Mouse (Mus musculus): Measurements from ENCODE around the gene Dnali1. TPM values are rescaled to one million over a fixed set of nuclear protein-coding genes. Genes with fewer than 3 reads are reported as not detected.

Dnali1 gene
- total RNA-seq (2014; rRNA removed), result 0.47 and 3.1 TPM in 2 replicates
- polyA plus RNA-seq (2015; fragmentation: Nextera tagmentation; extraction: Ambion mirVana), result 1.3 TPM in 2 replicates

DNA sequence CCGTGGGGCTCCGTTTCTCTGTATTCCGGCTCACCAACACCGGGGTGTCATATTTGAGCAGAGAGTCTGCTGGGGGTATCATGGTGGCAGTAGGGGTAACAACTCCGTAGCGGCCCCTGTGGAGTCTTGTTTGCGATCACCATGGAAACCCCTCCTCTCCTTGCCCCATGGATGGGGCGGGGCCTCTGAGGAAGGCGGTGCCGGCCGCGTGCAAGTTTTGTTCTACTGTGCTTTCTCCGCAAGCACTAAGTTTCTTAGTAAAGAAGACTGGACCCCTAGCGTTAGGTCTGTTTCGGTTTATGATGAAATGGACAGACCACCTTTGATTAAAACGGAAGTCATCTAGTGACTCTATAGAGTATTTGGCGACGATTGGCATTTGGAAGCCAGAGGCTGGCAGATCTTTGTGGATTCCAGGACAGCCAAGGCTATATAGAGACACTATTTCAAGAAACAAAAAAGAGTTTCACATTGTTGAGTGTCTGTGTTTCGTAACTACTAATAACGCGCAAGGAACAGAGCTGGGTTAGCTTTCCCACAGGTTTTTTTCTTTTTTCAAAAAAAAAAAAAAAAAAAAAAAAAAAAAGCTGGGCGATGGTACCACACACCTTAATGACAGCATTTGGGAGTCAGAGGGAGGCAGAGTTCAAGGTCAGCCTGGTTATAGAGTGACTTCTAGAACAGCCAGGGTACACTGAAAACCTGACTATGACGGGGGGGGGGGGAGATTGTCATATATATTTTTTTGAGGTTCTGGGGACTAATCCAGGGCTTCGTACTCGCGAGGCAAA, at the start of gene Dnali1:
Dnali1 (minus strand) TSS at position 187 of the 791 bp plus-strand sequence.
- H3K27me3 ChIP-seq (ENCODE audit: insufficient read depth, low read length), result no peaks in the 10 kb centered on the region
- ATAC-seq (ENCODE audit: low FRiP score), result no peak
- H3K9me3 ChIP-seq (ENCODE audit: low read length), result no peaks in the 10 kb centered on the region
- H3K36me3 ChIP-seq (ENCODE audit: insufficient read depth, low read length), result peaks cover 4% of the 10 kb centered on the region; the same call in 1 of the 2 replicates
- H3K4me1 ChIP-seq (ENCODE audit: insufficient read depth, low read length), result peaks cover 10% of the 10 kb centered on the region; the same call in 1 of the 2 replicates
- peak within 1 kb of the TSS; percentile 87 for H3K4me2 ChIP-seq (ENCODE audit: low read depth, low read length, poor library complexity, severe bottlenecking)
- H3K4me3 ChIP-seq (ENCODE audit: low read depth, low read length), result peak within 1 kb of the TSS; percentile 88
- H3K27ac ChIP-seq (ENCODE audit: low read depth, low read length), result peak within 1 kb of the TSS; percentile 62; the same call in 1 of the 2 replicates
- H3K9ac ChIP-seq (replicated peaks; ENCODE audit: low read length, poor library complexity, severe bottlenecking), result peak within 1 kb of the TSS; percentile 77
- TF ChIP-seq CTCF (IDR thresholded peaks at IDR 0.05), result 0 out of 2 replicates have a peak, but pooled peaks have one; percentile 22
- peak; percentile 42 for DNase-seq (ENCODE audit: low spot score)
- WGBS, result 1% methylated on average over 26 of the region's 26 CpGs

DNA sequence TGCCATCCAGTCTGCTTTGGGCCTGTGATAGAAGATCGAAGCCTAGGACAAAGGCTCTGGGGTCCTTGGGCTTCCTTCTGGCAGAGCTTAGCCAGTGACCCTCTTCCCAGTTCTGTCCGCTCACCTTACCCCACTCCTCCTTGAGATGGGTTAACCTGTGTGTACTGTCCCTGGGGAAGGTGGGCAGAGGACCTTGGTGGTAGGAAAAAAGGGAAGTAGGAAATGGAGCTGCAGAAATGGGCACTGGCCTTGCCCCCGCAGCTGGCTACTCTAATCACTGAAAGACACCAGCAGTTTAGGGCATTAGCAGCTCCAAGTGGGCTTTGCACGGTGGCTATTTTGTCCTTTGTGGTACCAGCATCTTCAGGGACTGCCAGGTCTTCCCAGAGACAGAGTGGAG, 49.6 kb upstream of the Dnali1 start:
- Histone ChIP-seq H3K27ac (ENCODE audit: low read depth, low read length) (no peak overlapping the region), H3K4me1 (ENCODE audit: insufficient read depth, low read length) (no peaks in the 10 kb centered on the region), H3K27me3 (ENCODE audit: insufficient read depth, low read length) (no peaks in the 10 kb centered on the region), H3K4me3 (ENCODE audit: low read depth, low read length) (no peak overlapping the region), H3K9ac (replicated peaks; ENCODE audit: low read length, poor library complexity, severe bottlenecking) (no peak overlapping the region), H3K36me3 (ENCODE audit: insufficient read depth, low read length) (peaks cover 15% of the 10 kb centered on the region), H3K9me3 (ENCODE audit: low read length) (no peaks in the 10 kb centered on the region), H3K4me2 (ENCODE audit: low read depth, low read length, poor library complexity, severe bottlenecking) (no peak overlapping the region)
- WGBS, result 69% methylated on average over 4 of the region's 4 CpGs
- DNase-seq (ENCODE audit: low spot score), result no peak
- ATAC-seq (ENCODE audit: low FRiP score), result no peak
- no peak for TF ChIP-seq CTCF (IDR thresholded peaks at IDR 0.05)

DNA sequence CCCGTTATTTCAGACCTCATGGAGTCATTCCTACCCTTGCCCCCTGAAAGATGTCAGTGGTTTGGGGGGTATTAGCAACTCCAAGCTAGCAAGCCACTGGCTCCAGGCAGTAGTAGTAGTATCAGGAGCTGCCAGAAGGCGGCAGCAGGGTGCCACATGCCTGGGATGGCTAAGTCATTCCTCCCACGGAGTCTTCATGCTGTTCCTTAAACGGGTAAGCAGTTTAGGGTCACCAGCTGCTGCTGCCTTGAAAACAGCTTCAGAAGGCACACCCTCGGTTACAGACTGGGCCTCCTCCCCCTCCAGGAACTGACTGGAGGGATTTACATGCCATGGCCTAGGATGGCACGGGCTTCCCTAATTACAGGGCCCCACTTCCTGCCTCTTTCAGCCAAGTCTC, 49.1 kb upstream of the Dnali1 start:
- no peaks in the 10 kb centered on the region for H3K4me1 ChIP-seq (ENCODE audit: insufficient read depth, low read length)
- H3K4me2 ChIP-seq (ENCODE audit: low read depth, low read length, poor library complexity, severe bottlenecking), result no peak overlapping the region
- TF ChIP-seq CTCF (IDR thresholded peaks at IDR 0.05), result peak; percentile 85
- ATAC-seq (ENCODE audit: low FRiP score) (0 out of 2 replicates have a peak, but pooled peaks have one; percentile 31), DNase-seq (ENCODE audit: low spot score) (peak; percentile 84)
- peaks cover 18% of the 10 kb centered on the region for H3K36me3 ChIP-seq (ENCODE audit: insufficient read depth, low read length)
- H3K27me3 ChIP-seq (ENCODE audit: insufficient read depth, low read length), result no peaks in the 10 kb centered on the region
- H3K27ac ChIP-seq (ENCODE audit: low read depth, low read length), result no peak overlapping the region
- no peak overlapping the region for H3K9ac ChIP-seq (replicated peaks; ENCODE audit: low read length, poor library complexity, severe bottlenecking)
- WGBS, result 6% methylated on average over 6 of the region's 6 CpGs
- no peaks in the 10 kb centered on the region for H3K9me3 ChIP-seq (ENCODE audit: low read length)
- H3K4me3 ChIP-seq (ENCODE audit: low read depth, low read length), result no peak overlapping the region

DNA sequence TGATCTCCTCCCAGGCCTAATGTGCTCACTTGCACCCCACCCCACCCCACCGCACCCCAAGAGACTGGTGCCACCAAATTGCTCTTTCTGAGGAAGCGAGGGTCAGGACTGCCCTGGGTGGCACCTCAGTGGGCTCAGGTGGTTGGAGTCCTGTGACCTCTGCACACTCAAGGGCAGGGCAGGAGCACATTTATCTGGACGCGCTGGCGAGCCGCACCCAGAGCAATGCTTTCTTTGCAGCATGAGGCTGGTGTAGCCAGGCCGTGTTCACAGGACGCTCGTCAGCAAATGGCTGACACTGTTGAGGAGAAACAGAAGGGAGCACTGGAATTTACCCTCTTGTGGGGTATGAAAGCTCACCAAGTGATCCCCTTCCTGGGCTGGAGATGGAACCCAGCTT, 39.9 kb upstream of the Dnali1 start:
- Histone ChIP-seq H3K27me3 (ENCODE audit: insufficient read depth, low read length) (no peaks in the 10 kb centered on the region), H3K4me3 (ENCODE audit: low read depth, low read length) (no peak overlapping the region), H3K4me2 (ENCODE audit: low read depth, low read length, poor library complexity, severe bottlenecking) (no peak overlapping the region), H3K4me1 (ENCODE audit: insufficient read depth, low read length) (no peaks in the 10 kb centered on the region), H3K9ac (replicated peaks; ENCODE audit: low read length, poor library complexity, severe bottlenecking) (no peak overlapping the region), H3K36me3 (ENCODE audit: insufficient read depth, low read length) (peaks cover 30% of the 10 kb centered on the region), H3K9me3 (ENCODE audit: low read length) (no peaks in the 10 kb centered on the region), H3K27ac (ENCODE audit: low read depth, low read length) (no peak overlapping the region)
- ATAC-seq (ENCODE audit: low FRiP score) (no peak), DNase-seq (ENCODE audit: low spot score) (no peak)
- WGBS, result 92% methylated on average over 9 of the region's 9 CpGs
- no peak for TF ChIP-seq CTCF (IDR thresholded peaks at IDR 0.05)

DNA sequence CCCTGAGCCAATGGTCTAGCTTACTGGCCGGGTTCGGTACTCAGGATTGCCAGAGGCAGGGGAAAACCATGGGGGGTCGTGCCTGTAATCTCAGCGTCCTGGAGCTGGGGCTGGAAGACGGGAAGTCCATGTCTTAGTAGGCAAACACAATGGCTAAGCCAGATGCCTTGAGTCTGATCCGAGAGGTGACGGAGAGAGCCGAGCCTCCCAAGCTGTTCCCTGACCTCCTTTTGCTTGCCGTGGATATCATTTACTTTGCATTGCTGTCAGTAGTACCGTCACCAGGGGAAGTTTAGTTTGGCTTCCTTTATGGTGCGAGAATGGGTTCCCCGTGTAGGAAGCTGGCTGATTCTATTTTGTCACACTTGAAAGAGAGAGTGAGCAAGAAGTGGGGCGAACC, 35.8 kb upstream of the Dnali1 start:
- no peak overlapping the region for H3K9ac ChIP-seq (replicated peaks; ENCODE audit: low read length, poor library complexity, severe bottlenecking)
- 67% methylated on average over 13 of the region's 13 CpGs for WGBS
- no peak for TF ChIP-seq CTCF (IDR thresholded peaks at IDR 0.05)
- peaks cover 24% of the 10 kb centered on the region for H3K36me3 ChIP-seq (ENCODE audit: insufficient read depth, low read length)
- H3K27ac ChIP-seq (ENCODE audit: low read depth, low read length), result no peak overlapping the region
- ATAC-seq (ENCODE audit: low FRiP score) (no peak), DNase-seq (ENCODE audit: low spot score) (no peak)
- no peaks in the 10 kb centered on the region for H3K9me3 ChIP-seq (ENCODE audit: low read length)
- no peaks in the 10 kb centered on the region for H3K27me3 ChIP-seq (ENCODE audit: insufficient read depth, low read length)
- no peak overlapping the region for H3K4me2 ChIP-seq (ENCODE audit: low read depth, low read length, poor library complexity, severe bottlenecking)
- no peaks in the 10 kb centered on the region for H3K4me1 ChIP-seq (ENCODE audit: insufficient read depth, low read length)
- no peak overlapping the region for H3K4me3 ChIP-seq (ENCODE audit: low read depth, low read length)

DNA sequence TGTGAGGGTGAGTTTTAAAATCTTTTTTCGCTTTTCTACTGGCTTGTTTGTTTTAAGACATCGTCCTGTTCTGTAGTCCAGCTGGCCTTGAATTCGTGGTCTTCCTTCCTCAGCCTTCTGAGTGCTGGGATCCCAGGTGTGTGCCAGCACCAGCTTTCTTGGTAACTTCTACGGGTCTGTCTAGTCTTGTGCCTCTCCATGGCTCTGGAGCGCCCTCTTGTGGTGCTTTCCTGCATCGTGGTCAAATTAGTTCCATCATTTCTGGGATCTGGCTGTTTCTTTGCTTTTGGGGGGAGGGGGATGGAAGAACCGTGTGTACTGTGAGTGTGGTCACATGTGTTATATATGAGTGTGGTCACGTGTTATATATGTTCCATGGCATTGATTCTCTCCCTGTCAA, 34.0 kb upstream of the Dnali1 start:
- ATAC-seq (ENCODE audit: low FRiP score), result peak; percentile 58
- peak; percentile 98 for TF ChIP-seq CTCF (IDR thresholded peaks at IDR 0.05)
- Histone ChIP-seq H3K36me3 (ENCODE audit: insufficient read depth, low read length) (peaks cover 13% of the 10 kb centered on the region), H3K4me2 (ENCODE audit: low read depth, low read length, poor library complexity, severe bottlenecking) (no peak overlapping the region), H3K9ac (replicated peaks; ENCODE audit: low read length, poor library complexity, severe bottlenecking) (no peak overlapping the region), H3K4me1 (ENCODE audit: insufficient read depth, low read length) (no peaks in the 10 kb centered on the region), H3K4me3 (ENCODE audit: low read depth, low read length) (no peak overlapping the region), H3K27ac (ENCODE audit: low read depth, low read length) (no peak overlapping the region), H3K9me3 (ENCODE audit: low read length) (no peaks in the 10 kb centered on the region), H3K27me3 (ENCODE audit: insufficient read depth, low read length) (no peaks in the 10 kb centered on the region)
- peak; percentile 81 for DNase-seq (ENCODE audit: low spot score)
- WGBS, result 8% methylated on average over 8 of the region's 8 CpGs
